Mouse (Mus musculus) liver, embryonic 14.5 days (tissue): ENCODE data around the gene Gimap5. TPM values are rescaled to one million over a fixed set of nuclear protein-coding genes. Genes with fewer than 3 reads are reported as not detected.

Experiments used
- ATAC-seq: fragments of 200-750 bp; cut with Nextera tagmentation; 2 replicates; pipeline ENCODE4 v1.8.0; 2017; ENCODE audit warnings: moderate number of reproducible peaks, mild to moderate bottlenecking, moderate library complexity; ENCODE audit not compliant: insufficient read depth
- DNase-seq, 3 experiments: peaks; one replicate each; pipeline ENCODE4 v3.0.0-alpha.2; 2012 to 2013; ENCODE audit warnings: low read depth in 3 of 3, low spot score in 3 of 3
- H3K27ac ChIP-seq: fragments of 300-500 bp; sonication (generic); 2 replicates; pipeline ENCODE4 v1.5.1; 2014; ENCODE audit warnings: moderate library complexity, mild to moderate bottlenecking, control low read depth, inconsistent platforms
- H3K27me3 ChIP-seq: fragments of 300-500 bp; sonication (generic); 2 replicates; pipeline ENCODE4 v1.6.1; 2014; ENCODE audit warnings: mild to moderate bottlenecking, low read length, moderate library complexity; ENCODE audit not compliant: control insufficient read depth, insufficient read depth
- H3K36me3 ChIP-seq: fragments of 300-500 bp; sonication (generic); replicated peaks from 2 replicates; pipeline ENCODE4 v1.6.1; 2014; ENCODE audit warnings: low read depth; ENCODE audit not compliant: control insufficient read depth, insufficient read depth
- H3K4me1 ChIP-seq, 2 experiments: fragments of 200-500 bp in 1 of 2; fragments of 300-500 bp in 1 of 2; sonication (generic) in 1 of 2; replicated peaks; 2 replicates each; pipeline ENCODE4 v1.6.1; 2012 to 2014; ENCODE audit warnings: antibody characterized with exemption in 1 of 2, inconsistent platforms in 1 of 2, low read length in 1 of 2; ENCODE audit not compliant: control insufficient read depth in 2 of 2, insufficient read depth in 2 of 2
- H3K4me2 ChIP-seq: fragments of 300-500 bp; sonication (generic); 2 replicates; pipeline ENCODE4 v1.6.1; 2014; ENCODE audit warnings: low read depth, mild to moderate bottlenecking, control low read depth, moderate library complexity
- H3K4me3 ChIP-seq, 2 experiments: fragments of 200-500 bp in 1 of 2; fragments of 300-500 bp in 1 of 2; sonication (generic) in 1 of 2; 2 replicates each; pipeline ENCODE4 v1.5.1; 2012 to 2014; ENCODE audit warnings: low read depth in 2 of 2, low read length in 2 of 2, mild to moderate bottlenecking in 2 of 2, control low read depth in 1 of 2, inconsistent platforms in 1 of 2, moderate library complexity in 1 of 2; ENCODE audit not compliant: insufficient read depth in 1 of 2
- H3K9ac ChIP-seq: fragments of 300-500 bp; sonication (generic); replicated peaks from 2 replicates; pipeline ENCODE4 v1.6.1; 2014; ENCODE audit warnings: mild to moderate bottlenecking, control low read depth, moderate library complexity
- H3K9me3 ChIP-seq: fragments of 300-500 bp; sonication (generic); 2 replicates; pipeline ENCODE4 v1.6.1; 2016; ENCODE audit warnings: low read length, mixed read lengths; ENCODE audit not compliant: control insufficient read depth
- CTCF ChIP-seq: IDR thresholded peaks from 2 replicates; pipeline ENCODE4 v1.5.1; 2016; ENCODE audit warnings: antibody characterized with exemption, low read depth, control low read depth
- EP300 ChIP-seq: IDR thresholded peaks from 2 replicates; pipeline ENCODE4 v1.6.1; 2016; ENCODE audit warnings: antibody characterized with exemption, low read depth
- WGBS: fragments of 180-500 bp; shearing (Covaris S2); extraction: QIAGEN DNeasy Blood & Tissue Kit; methylation state at CpG from one replicate; pipeline ENCODE4 v1.1.7; 2014; ENCODE audit not compliant: insufficient replicate concordance; 5-methylcytosine and 5-hydroxymethylcytosine counted together
- polyA plus RNA-seq, 2 experiments: library from polyadenylated mRNA; depleted of rRNA in 1 of 2; stranded (reverse) in 1 of 2; unstranded in 1 of 2; fragments of >200 nt; fragmentation: Nextera tagmentation in 1 of 2; extraction: Ambion mirVana in 1 of 2; gene quantifications; 2 replicates each; pipeline versions ENCODE4 v1.2.1 to v1.2.3; 2012 to 2014

Gimap5 gene
- polyA plus RNA-seq, 2 experiments: 1.8 to 2.7 TPM

GRCm38 (mm10) chr6:48764496-48764895, 18.5 kb downstream of the Gimap5 start:
- Histone ChIP-seq H3K9ac (no peak overlapping the region), H3K36me3 (no peaks in the 10 kb centered on the region), H3K9me3 (no peaks in the 10 kb centered on the region), H3K27ac (no peak overlapping the region), H3K27me3 (no peaks in the 10 kb centered on the region), H3K4me1 (peaks cover 0 to 5% of the 10 kb centered on the region in 2 experiments; a peak in 1 of 4 replicates), H3K4me3 (no peak overlapping the region), H3K4me2 (no peak overlapping the region)
- WGBS: 72% methylated on average over 10 of the region's 10 CpGs
- DNase-seq (no peak), ATAC-seq (no peak)
- TF ChIP-seq CTCF: no peak
- no peak for TF ChIP-seq EP300

GRCm38 (mm10) chr6:48768178-48768869, 22.3 kb downstream of the Gimap5 start:
- no peak overlapping the region for H3K4me2 ChIP-seq
- WGBS: 34% methylated on average over 9 of the region's 9 CpGs
- H3K4me1 ChIP-seq: peaks cover 0 to 5% of the 10 kb centered on the region in 2 experiments; a peak in 1 of 4 replicates
- no peak overlapping the region for H3K4me3 ChIP-seq
- ATAC-seq (no peak), DNase-seq (no peak)
- no peak overlapping the region for H3K27ac ChIP-seq
- H3K9me3 ChIP-seq: no peaks in the 10 kb centered on the region
- no peaks in the 10 kb centered on the region for H3K36me3 ChIP-seq
- no peaks in the 10 kb centered on the region for H3K27me3 ChIP-seq
- TF ChIP-seq CTCF (no peak), EP300 (no peak)
- H3K9ac ChIP-seq: no peak overlapping the region

- no peak overlapping the region for H3K27ac ChIP-seq
- no peaks in the 10 kb centered on the region for H3K9me3 ChIP-seq
- H3K27me3 ChIP-seq: no peaks in the 10 kb centered on the region
- no peak for ATAC-seq
- 67% methylated on average over 3 of the region's 3 CpGs for WGBS
- TF ChIP-seq EP300 (no peak), CTCF (no peak)
- no peak overlapping the region for H3K4me2 ChIP-seq
- no peak overlapping the region for H3K9ac ChIP-seq
- no peaks in the 10 kb centered on the region for H3K36me3 ChIP-seq
- H3K4me1 ChIP-seq: peaks cover 0 to 5% of the 10 kb centered on the region in 2 experiments; a peak in 1 of 4 replicates
- DNase-seq: no peak
- no peak overlapping the region for H3K4me3 ChIP-seq
These were observed 22.9 kb downstream of the Gimap5 start for GRCm38 (mm10) chr6:48768933-48769332.

GRCm38 (mm10) chr6:48770696-48771095, 24.7 kb downstream of the Gimap5 start, which contains the start of gene Gimap3:
TSS of gene Gimap3 (minus strand) at chr6:48770851.
- DNase-seq: no peak
- Histone ChIP-seq H3K27me3 (no peaks in the 10 kb centered on the region), H3K36me3 (no peaks in the 10 kb centered on the region), H3K27ac (no peak within 1 kb of the TSS), H3K4me2 (no peak within 1 kb of the TSS), H3K9ac (no peak within 1 kb of the TSS), H3K4me3 (no peak within 1 kb of the TSS), H3K9me3 (no peaks in the 10 kb centered on the region), H3K4me1 (peaks cover 0 to 5% of the 10 kb centered on the region in 2 experiments; a peak in 1 of 4 replicates)
- no peak for ATAC-seq
- TF ChIP-seq EP300 (no peak), CTCF (no peak)
- 54% methylated on average over 3 of the region's 3 CpGs for WGBS

GRCm38 (mm10) chr6:48772030-48772429, 26.0 kb downstream of the Gimap5 start:
- H3K27me3 ChIP-seq: no peaks in the 10 kb centered on the region
- TF ChIP-seq EP300 (no peak), CTCF (peak; percentile 87)
- no peak for ATAC-seq
- no peak overlapping the region for H3K9ac ChIP-seq
- peak; percentile 4 to 18 (median 16) for DNase-seq
- H3K4me2 ChIP-seq: no peak overlapping the region
- peaks cover 0 to 5% of the 10 kb centered on the region in 2 experiments; a peak in 1 of 4 replicates for H3K4me1 ChIP-seq
- H3K27ac ChIP-seq: no peak overlapping the region
- no peaks in the 10 kb centered on the region for H3K9me3 ChIP-seq
- H3K36me3 ChIP-seq: no peaks in the 10 kb centered on the region
- H3K4me3 ChIP-seq: no peak overlapping the region
- WGBS: 5% methylated on average over 8 of the region's 8 CpGs
